Mouse (Mus musculus) heart, embryonic 11.5 days (tissue): ENCODE data around the gene 1810010H24Rik. TPM values are rescaled to one million over a fixed set of nuclear protein-coding genes. Genes with fewer than 3 reads are reported as not detected.
"Not testable (repeated sequence)": the region's sequence is repeated elsewhere in the genome, so short reads cannot be mapped to it uniquely, and the experiment has no call there.

Experiments used
- ATAC-seq: fragments of 200-750 bp; cut with Nextera tagmentation; replicated peaks from 2 replicates; pipeline ENCODE4 v1.8.0; 2017; ENCODE audit warnings: moderate library complexity; ENCODE audit not compliant: insufficient number of reproducible peaks, low FRiP score, low TSS enrichment
- H3K27ac ChIP-seq: fragments of 300-500 bp; sonication (generic); 2 replicates; pipeline ENCODE4 v1.5.1; 2014; ENCODE audit warnings: mild to moderate bottlenecking, low read depth, low read length
- H3K27me3 ChIP-seq: fragments of 300-500 bp; sonication (generic); 2 replicates; pipeline ENCODE4 v1.6.1; 2014; ENCODE audit warnings: mild to moderate bottlenecking, low read length, mixed read lengths; ENCODE audit not compliant: control insufficient read depth, insufficient read depth
- H3K36me3 ChIP-seq: fragments of 300-500 bp; sonication (generic); 2 replicates; pipeline ENCODE4 v1.6.1; 2014; ENCODE audit warnings: mild to moderate bottlenecking, low read length, moderate library complexity, mixed read lengths; ENCODE audit not compliant: control insufficient read depth, insufficient read depth
- H3K4me1 ChIP-seq: fragments of 300-500 bp; sonication (generic); 2 replicates; pipeline ENCODE4 v1.6.1; 2014; ENCODE audit warnings: low read length; ENCODE audit not compliant: control insufficient read depth, insufficient read depth
- H3K4me2 ChIP-seq: fragments of 300-500 bp; sonication (generic); 2 replicates; pipeline ENCODE4 v1.6.1; 2014; ENCODE audit warnings: mild to moderate bottlenecking, moderate library complexity
- H3K4me3 ChIP-seq: fragments of 300-500 bp; sonication (generic); 2 replicates; pipeline ENCODE4 v1.5.1; 2014; ENCODE audit warnings: low read depth, low read length
- H3K9ac ChIP-seq: fragments of 300-500 bp; sonication (generic); 2 replicates; pipeline ENCODE4 v1.6.1; 2014; ENCODE audit warnings: mild to moderate bottlenecking, low read depth, low read length, moderate library complexity
- H3K9me3 ChIP-seq: fragments of 300-500 bp; sonication (generic); replicated peaks from 2 replicates; pipeline ENCODE4 v1.6.1; 2016; ENCODE audit warnings: low read length; ENCODE audit not compliant: control insufficient read depth
- WGBS: fragments of 180-500 bp; shearing (Covaris S2); extraction: QIAGEN DNeasy Blood & Tissue Kit; methylation state at CpG from one replicate; pipeline ENCODE4 v1.1.7; 2014; ENCODE audit not compliant: insufficient replicate concordance; 5-methylcytosine and 5-hydroxymethylcytosine counted together
- polyA plus RNA-seq: library from polyadenylated mRNA; unstranded; fragments of >200 nt; fragmentation: Nextera tagmentation; extraction: Ambion mirVana; gene quantifications from 2 replicates; pipeline ENCODE4 v1.2.1, GENCODE M21; 2014

1810010H24Rik gene
- polyA plus RNA-seq = 1.7 and 2.8 TPM in 2 replicates

- no peak within 1 kb of the TSS for H3K27ac ChIP-seq
- ATAC-seq = no peak
- peak within 1 kb of the TSS; percentile 67 for H3K9ac ChIP-seq
- 0 out of 2 replicates have a peak, but pooled peaks cover 4% of the 10 kb centered on the region for H3K4me1 ChIP-seq
- H3K36me3 ChIP-seq = no peaks in the 10 kb centered on the region
- peak within 1 kb of the TSS; percentile 97 for H3K4me2 ChIP-seq
- peak within 1 kb of the TSS; percentile 56 for H3K4me3 ChIP-seq
- WGBS = under 1% methylated on average over 45 of the region's 45 CpGs
- peaks cover 3% of the 10 kb centered on the region; the same call in 1 of the 2 replicates for H3K27me3 ChIP-seq
- no peaks in the 10 kb centered on the region for H3K9me3 ChIP-seq
Observed at GRCm38 (mm10) chr11:107025411-107026321, at the start of gene 1810010H24Rik. Gene 1810010H24Rik (plus strand): TSS chr11:107025681.

- 83% methylated on average over 8 of the region's 8 CpGs for WGBS
Observed at GRCm38 (mm10) chr11:106976194-106976593, 49.3 kb upstream of the 1810010H24Rik start.

GRCm38 (mm10) chr11:106980455-106980854 lies 45.0 kb upstream of the 1810010H24Rik start:
- no peaks in the 10 kb centered on the region for H3K36me3 ChIP-seq
- no peak overlapping the region for H3K4me3 ChIP-seq
- H3K4me1 ChIP-seq = no peaks in the 10 kb centered on the region
- no peak overlapping the region for H3K9ac ChIP-seq
- H3K4me2 ChIP-seq = no peak overlapping the region
- no peaks in the 10 kb centered on the region for H3K27me3 ChIP-seq
- no peak for ATAC-seq
- no peaks in the 10 kb centered on the region for H3K9me3 ChIP-seq
- WGBS = 20% methylated on average over 7 of the region's 7 CpGs
- H3K27ac ChIP-seq = no peak overlapping the region

More at GRCm38 (mm10) chr11:106976194-106976593, 49.3 kb upstream of the 1810010H24Rik start:
- Histone ChIP-seq H3K36me3 (no peaks in the 10 kb centered on the region), H3K27ac (no peak overlapping the region), H3K4me1 (no peaks in the 10 kb centered on the region), H3K4me3 (no peak overlapping the region), H3K27me3 (no peaks in the 10 kb centered on the region), H3K9me3 (no peaks in the 10 kb centered on the region), H3K9ac (no peak overlapping the region), H3K4me2 (no peak overlapping the region)
- no peak for ATAC-seq

- Histone ChIP-seq H3K9me3 (no peaks in the 10 kb centered on the region), H3K27ac (no peak overlapping the region), H3K9ac (no peak overlapping the region), H3K27me3 (no peaks in the 10 kb centered on the region), H3K4me2 (no peak overlapping the region), H3K4me1 (no peaks in the 10 kb centered on the region), H3K36me3 (peaks cover 2% of the 10 kb centered on the region; the same call in 1 of the 2 replicates), H3K4me3 (no peak overlapping the region)
- WGBS = 59% methylated on average over 1 of the region's 1 CpGs
- no peak for ATAC-seq
Observed at GRCm38 (mm10) chr11:106981787-106982186, 43.7 kb upstream of the 1810010H24Rik start.

- Histone ChIP-seq H3K27me3 (no peaks in the 10 kb centered on the region), H3K4me3 (no peak overlapping the region), H3K27ac (no peak overlapping the region), H3K36me3 (peaks cover 8% of the 10 kb centered on the region), H3K9me3 (no peaks in the 10 kb centered on the region), H3K9ac (no peak overlapping the region), H3K4me1 (no peaks in the 10 kb centered on the region), H3K4me2 (no peak overlapping the region)
- no peak for ATAC-seq
- 30% methylated on average over 5 of the region's 5 CpGs for WGBS
Observed at GRCm38 (mm10) chr11:106982351-106982750, 43.1 kb upstream of the 1810010H24Rik start.

- not testable (repeated sequence) for H3K4me1 ChIP-seq, H3K27ac ChIP-seq, H3K9me3 ChIP-seq, ATAC-seq, H3K27me3 ChIP-seq, H3K4me3 ChIP-seq, H3K4me2 ChIP-seq, H3K9ac ChIP-seq
- 87% methylated on average over 9 of the region's 9 CpGs for WGBS
- H3K36me3 ChIP-seq = peaks cover 34% of the 10 kb centered on the region
Observed at GRCm38 (mm10) chr11:106985979-106986604, 39.4 kb upstream of the 1810010H24Rik start.

GRCm38 (mm10) chr11:106987384-106987783 lies 38.1 kb upstream of the 1810010H24Rik start:
- Histone ChIP-seq H3K9me3 (no peaks in the 10 kb centered on the region), H3K9ac (no peak overlapping the region), H3K4me3 (no peak overlapping the region), H3K4me2 (no peak overlapping the region), H3K36me3 (peaks cover 39% of the 10 kb centered on the region), H3K27ac (no peak overlapping the region), H3K27me3 (no peaks in the 10 kb centered on the region), H3K4me1 (no peaks in the 10 kb centered on the region)
- 86% methylated on average over 2 of the region's 2 CpGs for WGBS
- ATAC-seq = no peak

- no peak for ATAC-seq
- Histone ChIP-seq H3K9me3 (no peaks in the 10 kb centered on the region), H3K36me3 (peaks cover 31% of the 10 kb centered on the region), H3K27ac (0 out of 2 replicates have a peak overlapping the region, but pooled peaks have one; percentile 12), H3K4me1 (peaks cover 11% of the 10 kb centered on the region), H3K4me3 (no peak overlapping the region), H3K27me3 (no peaks in the 10 kb centered on the region), H3K4me2 (0 out of 2 replicates have a peak overlapping the region, but pooled peaks have one; percentile 4), H3K9ac (no peak overlapping the region)
- WGBS = 34% methylated on average over 3 of the region's 3 CpGs
Observed at GRCm38 (mm10) chr11:106994246-106995085, 31.0 kb upstream of the 1810010H24Rik start.
